Mouse (Mus musculus): ENCODE measurements around the gene Slc27a4. TPM values are rescaled to one million over a fixed set of nuclear protein-coding genes. Genes with fewer than 3 reads are reported as not detected.

Gene Slc27a4
- 10 to 100 TPM; 18.4 to 24.1 TPM for polyA plus RNA-seq (2012; fragmentation: generic; extraction: Trizol)

GRCm38 (mm10) chr2:29802075-29802826, at the start of gene Slc27a4:
TSS of gene Slc27a4 (plus strand) at chr2:29802634.

DNA sequence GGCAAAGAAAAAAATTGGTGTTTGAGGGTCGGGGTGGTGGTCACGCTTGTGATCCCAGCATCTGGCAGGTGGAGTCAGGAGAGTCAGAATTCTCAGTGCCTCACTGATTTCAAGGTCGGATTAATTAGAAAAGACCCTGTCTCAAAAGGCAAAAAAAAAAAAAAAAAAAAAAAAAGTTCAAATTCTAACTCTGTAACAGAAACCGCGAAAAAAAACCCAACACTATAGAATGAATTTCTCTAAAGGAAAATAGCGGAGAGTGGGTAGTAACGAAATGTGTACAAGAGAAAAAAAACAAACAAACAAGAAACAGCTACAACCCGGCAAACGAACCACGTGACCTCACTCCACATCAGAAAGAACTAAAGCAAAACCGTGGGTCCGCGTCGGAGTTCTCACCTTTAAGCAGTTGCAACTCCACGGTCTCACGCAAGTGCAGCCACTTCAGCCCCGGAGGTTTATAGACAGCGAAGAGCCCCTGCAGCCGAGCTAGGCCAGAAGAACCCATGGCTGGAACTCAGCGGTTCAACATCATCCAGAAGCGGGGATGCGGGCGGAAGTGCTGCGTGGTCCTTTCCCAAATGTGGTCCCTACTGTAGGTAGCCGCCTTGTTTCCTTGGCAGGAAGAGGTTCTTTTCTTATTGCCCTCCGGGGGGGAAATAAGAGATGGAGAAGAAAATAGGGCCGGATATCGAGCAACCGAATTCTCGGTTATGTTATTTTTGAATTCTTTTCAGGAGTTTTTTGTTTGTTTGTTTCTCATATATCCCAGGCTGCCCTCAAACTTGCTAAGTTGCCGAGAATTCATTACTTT, 15.1 kb upstream of the Slc27a4 start, which contains the start of gene Coq4:
Coq4 (plus strand) TSS at position 390 of the 814 bp plus-strand sequence.

DNA sequence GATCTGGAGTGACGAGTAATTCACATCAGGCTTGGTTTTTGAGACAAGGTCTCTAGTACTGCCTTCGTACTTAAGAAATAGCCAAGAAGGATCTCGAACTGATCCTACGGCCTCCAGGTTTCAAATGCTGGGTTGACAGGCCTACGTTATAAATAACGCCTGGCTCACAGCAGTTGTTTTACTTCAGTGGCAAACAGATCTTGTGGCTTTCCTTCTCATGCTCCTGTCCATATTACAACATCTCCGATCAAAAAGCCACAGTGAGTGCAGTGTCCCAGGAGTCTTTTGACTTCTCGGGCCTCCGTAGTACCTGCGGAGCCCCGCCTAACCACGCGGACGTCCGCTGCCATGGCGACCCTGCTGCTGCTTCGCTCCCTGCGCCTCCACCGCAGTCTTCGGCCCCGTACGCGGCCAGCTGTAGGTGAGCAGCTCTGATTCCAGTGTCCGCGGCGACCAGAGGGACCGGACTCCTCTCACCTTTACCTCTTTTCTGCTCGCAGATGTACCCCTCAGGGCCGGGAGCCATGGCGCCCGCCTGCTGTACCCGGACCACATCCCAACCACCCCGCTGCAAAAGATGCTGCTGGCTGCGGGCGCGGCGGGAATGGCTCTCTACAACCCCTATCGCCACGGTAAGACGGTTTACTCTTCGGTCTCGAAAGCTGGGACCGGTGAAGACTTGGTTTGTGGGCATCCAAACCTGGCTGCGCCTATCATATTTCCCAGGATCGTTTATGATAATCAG, 14.3 kb upstream of the Slc27a4 start, which contains the start of gene Trub2:
Trub2 (minus strand) TSS at position 566 of the 745 bp plus-strand sequence.

GRCm38 (mm10) chr2:29820025-29820817, 17.8 kb downstream of the Slc27a4 start, which contains the start of gene Urm1:
TSS of gene Urm1 (plus strand) at chr2:29820075.

Other genes with a start within 250 kb of the Slc27a4 start
- gene Rapgef1, start 182.9 kb upstream of the Slc27a4 start, polyA plus RNA-seq (2012; fragmentation: generic; extraction: Trizol), result 10 to 100 TPM; 24.4 to 43.6 TPM
- not detected for gene Gm13420, start 50.9 kb upstream of the Slc27a4 start, polyA plus RNA-seq (2012; fragmentation: generic; extraction: Trizol)
- not detected for gene Gm13547, start 43.3 kb upstream of the Slc27a4 start, polyA plus RNA-seq (2012; fragmentation: generic; extraction: Trizol)
- gene Coq4, start 15.1 kb upstream of the Slc27a4 start, polyA plus RNA-seq (2012; fragmentation: generic; extraction: Trizol), result 10 to 100 TPM; 17.0 to 54.9 TPM
- 10 to 100 TPM; 11.3 to 17.7 TPM for gene Trub2, start 14.1 kb upstream of the Slc27a4 start, polyA plus RNA-seq (2012; fragmentation: generic; extraction: Trizol)
- gene Urm1, start 17.4 kb downstream of the Slc27a4 start, polyA plus RNA-seq (2012; fragmentation: generic; extraction: Trizol), result 10 to 100 TPM; 48.4 to 54.2 TPM
- 1 to 10 TPM in 1 of 2 experiments, under 1 TPM in 1; 0.12 to 2.1 TPM for gene Cercam, start 66.5 kb downstream of the Slc27a4 start, polyA plus RNA-seq (2012; fragmentation: generic; extraction: Trizol)
- gene Odf2, start 86.6 kb downstream of the Slc27a4 start, polyA plus RNA-seq (2012; fragmentation: generic; extraction: Trizol), result 10 to 100 TPM in 1 of 2 experiments, 1 to 10 TPM in 1; 8.9 to 31.3 TPM
- gene Gle1, start 132.8 kb downstream of the Slc27a4 start, polyA plus RNA-seq (2012; fragmentation: generic; extraction: Trizol), result 10 to 100 TPM; 14.2 to 23.3 TPM
- 100 to 1,000 TPM in 1 of 2 experiments, 10 to 100 TPM in 1; 22.2 to 162 TPM for gene Sptan1, start 162.9 kb downstream of the Slc27a4 start, polyA plus RNA-seq (2012; fragmentation: generic; extraction: Trizol)
- gene Wdr34, start 246.2 kb downstream of the Slc27a4 start, polyA plus RNA-seq (2012; fragmentation: generic; extraction: Trizol), result 10 to 100 TPM; 24.5 to 44.4 TPM

All from C3H10T1/2 (cell line).